Mouse (Mus musculus) urinary bladder, postnatal 25 days (tissue): Measurements from ENCODE around the gene Scn3a.
"Not testable (repeated sequence)": the region's sequence is repeated elsewhere in the genome, so short reads cannot be mapped to it uniquely, and the experiment has no call there.

ENCODE experiments used
- DNase-seq: peaks from one replicate; pipeline ENCODE4 v3.0.0; 2022; ENCODE audit warnings: low spot score

Gene Scn3a

GRCm38 (mm10) chr2:65490450-65490849 is 77.0 kb downstream of the Scn3a start:
- DNase-seq: no peak

GRCm38 (mm10) chr2:65483434-65483833 is 84.0 kb downstream of the Scn3a start:
- no peak for DNase-seq

- no peak for DNase-seq
These were observed 86.3 kb downstream of the Scn3a start for GRCm38 (mm10) chr2:65481007-65481672.

- DNase-seq: no peak
These were observed 96.0 kb downstream of the Scn3a start for GRCm38 (mm10) chr2:65471311-65471882.

GRCm38 (mm10) chr2:65465694-65466093 is 101.7 kb downstream of the Scn3a start:
- DNase-seq: no peak

- DNase-seq: no peak
These were observed 113.7 kb downstream of the Scn3a start for GRCm38 (mm10) chr2:65453763-65454162.

- not testable (repeated sequence) for DNase-seq
These were observed 115.9 kb downstream of the Scn3a start for GRCm38 (mm10) chr2:65451401-65452078.

- DNase-seq: no peak
These were observed 116.7 kb downstream of the Scn3a start for GRCm38 (mm10) chr2:65450449-65451360.

GRCm38 (mm10) chr2:65449126-65449828 is 118.2 kb downstream of the Scn3a start:
- DNase-seq: no peak

GRCm38 (mm10) chr2:65443082-65443481 is 124.3 kb downstream of the Scn3a start:
- no peak for DNase-seq

GRCm38 (mm10) chr2:65441566-65441965 is 125.9 kb downstream of the Scn3a start:
- DNase-seq: no peak

GRCm38 (mm10) chr2:65441110-65441509 is 126.3 kb downstream of the Scn3a start:
- no peak for DNase-seq

- no peak for DNase-seq
These were observed 130.5 kb downstream of the Scn3a start for GRCm38 (mm10) chr2:65436917-65437316.

GRCm38 (mm10) chr2:65423501-65423900 is 143.9 kb downstream of the Scn3a start:
- DNase-seq: no peak

- no peak for DNase-seq
These were observed 145.9 kb downstream of the Scn3a start for GRCm38 (mm10) chr2:65421259-65422255.

GRCm38 (mm10) chr2:65418608-65419007 is 148.8 kb downstream of the Scn3a start:
- DNase-seq: no peak

- no peak for DNase-seq
These were observed 150.9 kb downstream of the Scn3a start for GRCm38 (mm10) chr2:65416535-65416934.

GRCm38 (mm10) chr2:65415294-65415693 is 152.1 kb downstream of the Scn3a start:
- no peak for DNase-seq

GRCm38 (mm10) chr2:65414806-65415281 is 152.6 kb downstream of the Scn3a start:
- no peak for DNase-seq

- DNase-seq: no peak
These were observed 153.2 kb downstream of the Scn3a start for GRCm38 (mm10) chr2:65414237-65414636.
